Mouse (Mus musculus) cerebellum, postnatal 25 days (tissue): ENCODE results near the gene Arhgap29.

Experiments
- DNase-seq, 2 experiments: peaks; one replicate each; pipeline ENCODE4 v3.0.0; 2021; ENCODE audit warnings: mixed read lengths in 2 of 2

Arhgap29 gene

GRCm38 (mm10) chr3:121952041-121952591 lies at the start of gene Arhgap29:
Gene Arhgap29 (plus strand): TSS chr3:121952541.
- DNase-seq = no peak

DNA sequence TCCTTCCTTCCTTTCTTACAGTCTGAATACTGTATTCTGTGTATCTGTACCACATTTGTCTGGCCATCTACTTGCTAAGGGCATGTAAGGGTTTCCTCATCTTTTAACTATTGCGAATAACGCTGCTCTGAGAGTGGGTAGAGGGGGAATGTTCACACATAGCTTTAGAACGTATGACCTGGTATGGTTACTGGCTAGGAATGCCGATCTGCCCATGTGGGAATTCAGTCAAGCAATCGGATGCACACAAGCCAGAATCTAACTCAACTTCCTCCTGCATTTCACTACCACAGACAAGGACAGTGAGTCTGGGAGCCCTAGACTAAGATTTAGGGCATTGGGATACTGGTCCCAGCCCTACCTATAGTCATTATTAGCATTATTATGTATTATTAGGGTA lies 49.6 kb upstream of the Arhgap29 start:
- DNase-seq = no peak

DNA sequence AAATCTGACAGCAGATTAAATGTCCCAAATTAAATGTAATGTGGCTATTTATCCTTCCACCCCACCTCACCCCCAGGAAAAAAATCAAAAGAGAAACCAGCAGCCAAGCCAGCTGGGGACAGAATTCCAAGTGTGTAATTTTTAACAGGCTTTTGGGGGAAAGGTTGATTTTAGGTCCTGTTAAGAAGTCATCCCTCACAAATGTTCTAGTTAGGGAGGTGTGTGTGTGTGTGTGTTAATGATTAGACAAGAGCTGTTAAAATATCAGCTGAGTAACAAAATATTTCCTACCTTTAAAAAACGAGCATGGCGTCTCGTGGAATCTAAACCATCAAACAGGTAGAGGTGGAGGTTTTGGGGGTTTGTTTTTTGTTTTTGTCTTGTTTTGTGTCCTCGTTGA lies 49.1 kb upstream of the Arhgap29 start:
- no peak for DNase-seq

- DNase-seq = no peak
Observed at GRCm38 (mm10) chr3:121903695-121904094, 48.6 kb upstream of the Arhgap29 start.

DNA sequence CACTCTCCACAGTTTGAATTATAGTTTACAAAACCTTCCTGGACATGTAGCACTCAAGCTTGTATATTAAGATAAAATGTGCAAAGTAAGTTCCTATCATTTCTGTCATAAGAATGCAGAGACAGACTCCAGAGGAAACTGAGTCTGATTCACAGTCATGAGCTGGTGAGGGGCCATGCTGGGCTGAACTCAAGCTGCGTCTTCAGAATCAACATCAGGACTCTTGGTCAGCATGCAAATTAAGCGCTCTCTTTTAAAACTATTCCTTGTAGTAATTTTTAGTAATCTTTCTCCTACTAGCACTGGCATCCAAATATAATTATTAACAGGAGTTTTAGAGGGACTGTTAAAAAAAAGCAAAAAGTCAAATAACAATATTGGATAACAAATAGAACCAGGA lies 47.9 kb upstream of the Arhgap29 start:
- no peak for DNase-seq

- DNase-seq = no peak
Observed at GRCm38 (mm10) chr3:121906623-121907022, 45.7 kb upstream of the Arhgap29 start.

DNA sequence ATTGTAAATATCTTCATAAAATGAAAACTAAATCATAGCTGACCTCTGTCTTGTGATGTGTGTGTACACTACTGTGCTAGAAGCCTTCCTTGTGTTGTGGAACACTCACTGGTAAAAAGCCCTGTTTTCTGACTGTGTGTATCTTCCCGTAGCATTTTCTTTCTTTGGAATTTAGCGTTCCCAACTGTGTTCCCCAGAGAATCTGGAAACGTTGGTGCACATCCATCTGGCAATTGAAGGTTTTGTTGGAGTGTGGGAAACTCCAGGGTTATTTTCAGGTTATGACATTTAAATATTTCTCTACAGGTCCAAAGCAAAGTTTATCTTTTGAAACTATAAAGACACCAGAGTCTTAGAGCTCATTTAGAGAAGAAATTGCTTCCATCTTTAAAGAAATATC lies 43.2 kb upstream of the Arhgap29 start:
- no peak for DNase-seq

- no peak for DNase-seq
Observed at GRCm38 (mm10) chr3:121913476-121913875, 38.9 kb upstream of the Arhgap29 start.

- no peak for DNase-seq
Observed at GRCm38 (mm10) chr3:121914459-121915185, 37.7 kb upstream of the Arhgap29 start.

DNA sequence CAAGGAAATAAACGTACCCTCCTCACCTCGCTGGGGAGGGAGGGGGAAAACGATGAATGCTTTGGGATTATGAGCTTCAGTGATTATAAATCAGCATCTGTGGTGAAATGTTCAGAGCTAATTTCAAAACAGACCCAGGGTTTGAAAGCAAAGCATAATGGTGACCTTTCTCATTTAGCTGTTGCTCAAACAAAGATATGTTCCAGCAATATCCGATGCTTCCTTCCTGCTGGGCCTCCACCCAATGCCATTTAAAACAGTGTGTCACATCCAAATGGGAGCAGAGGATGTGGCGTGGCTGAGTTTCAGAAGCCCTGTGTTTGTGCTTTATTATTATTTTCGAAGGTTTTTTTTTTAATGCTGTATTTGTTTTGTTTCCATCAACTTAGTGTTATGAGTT lies 37.1 kb upstream of the Arhgap29 start:
- no peak for DNase-seq

DNA sequence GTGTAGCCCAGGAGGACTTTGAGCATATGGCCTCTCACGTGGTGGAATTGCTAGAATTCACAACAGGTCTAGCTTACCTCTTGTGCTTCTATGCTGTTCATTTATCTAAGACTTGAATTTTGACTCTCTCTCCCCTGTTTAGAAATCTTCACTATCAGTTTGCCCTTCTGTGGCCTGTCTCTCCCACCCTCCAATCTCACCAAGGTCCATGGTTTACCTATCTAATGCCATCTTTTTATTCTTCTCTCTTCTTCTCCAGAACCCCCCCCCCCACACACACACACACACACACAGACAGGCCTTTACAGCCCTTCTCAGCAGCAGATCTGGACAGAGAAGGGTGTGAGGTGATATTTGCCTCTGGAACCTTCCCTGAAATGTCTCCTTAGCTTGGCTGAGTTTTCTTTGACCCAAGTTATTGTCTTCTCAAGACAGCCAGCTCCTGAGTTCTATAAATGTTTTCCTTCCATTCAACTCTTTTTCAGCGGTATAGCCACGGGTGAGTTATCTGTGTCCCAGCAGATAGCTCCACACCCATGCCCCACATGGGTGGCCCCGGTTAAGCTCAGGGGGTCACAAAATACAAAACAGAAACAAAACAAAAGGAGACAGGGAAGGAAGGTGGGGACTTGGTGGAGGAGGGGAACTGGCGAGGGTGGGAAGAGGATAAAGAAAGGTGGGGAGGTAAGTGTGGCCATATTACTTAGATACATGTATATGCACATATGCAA lies 35.4 kb upstream of the Arhgap29 start:
- no peak for DNase-seq

GRCm38 (mm10) chr3:121917658-121918057 lies 34.7 kb upstream of the Arhgap29 start:
- no peak for DNase-seq

GRCm38 (mm10) chr3:121919961-121920360 lies 32.4 kb upstream of the Arhgap29 start:
- no peak for DNase-seq

- DNase-seq = no peak
Observed at GRCm38 (mm10) chr3:121920769-121921168, 31.6 kb upstream of the Arhgap29 start.

- DNase-seq = no peak
Observed at GRCm38 (mm10) chr3:121924768-121925486, 27.4 kb upstream of the Arhgap29 start.

- no peak for DNase-seq
Observed at GRCm38 (mm10) chr3:121927601-121928000, 24.7 kb upstream of the Arhgap29 start.

DNA sequence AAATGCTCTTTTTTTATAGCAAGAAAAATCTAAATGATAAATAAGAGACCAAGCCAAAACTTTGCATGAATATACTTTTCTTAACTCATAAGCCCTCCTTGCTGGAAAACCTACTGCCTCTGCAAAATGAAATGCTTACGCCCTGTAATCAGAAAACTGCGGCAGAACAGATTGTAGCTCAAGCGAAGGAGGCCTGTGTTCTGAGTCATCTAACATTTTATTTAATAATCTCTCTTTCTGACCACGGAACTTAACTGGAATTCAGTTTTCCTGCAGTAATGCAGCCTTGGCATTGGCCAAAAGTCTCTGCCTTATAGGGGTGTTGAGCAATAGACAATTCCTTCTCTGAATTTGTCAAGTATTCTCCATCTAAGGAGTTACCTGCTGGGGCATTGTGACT lies 19.5 kb upstream of the Arhgap29 start:
- no peak for DNase-seq

DNA sequence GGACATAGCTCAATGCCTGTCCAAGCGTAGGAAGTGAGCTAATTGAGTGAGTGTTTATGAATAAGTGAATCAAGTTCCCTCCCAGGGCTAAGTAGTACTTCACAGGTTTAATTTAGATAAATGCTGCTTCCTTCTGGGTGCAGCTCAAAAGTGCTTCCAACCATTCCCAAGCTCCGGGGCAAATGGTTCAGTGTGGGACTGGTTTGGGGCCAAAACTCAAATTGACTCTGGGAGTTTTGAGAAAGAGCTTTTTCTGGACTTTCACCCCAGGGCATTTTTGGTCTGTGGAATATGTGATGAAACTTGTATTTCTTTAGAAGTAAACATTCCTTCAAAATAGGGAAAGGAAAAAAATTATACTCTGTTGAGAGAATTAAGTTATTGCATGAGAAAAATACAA lies 16.1 kb upstream of the Arhgap29 start:
- no peak for DNase-seq

DNA sequence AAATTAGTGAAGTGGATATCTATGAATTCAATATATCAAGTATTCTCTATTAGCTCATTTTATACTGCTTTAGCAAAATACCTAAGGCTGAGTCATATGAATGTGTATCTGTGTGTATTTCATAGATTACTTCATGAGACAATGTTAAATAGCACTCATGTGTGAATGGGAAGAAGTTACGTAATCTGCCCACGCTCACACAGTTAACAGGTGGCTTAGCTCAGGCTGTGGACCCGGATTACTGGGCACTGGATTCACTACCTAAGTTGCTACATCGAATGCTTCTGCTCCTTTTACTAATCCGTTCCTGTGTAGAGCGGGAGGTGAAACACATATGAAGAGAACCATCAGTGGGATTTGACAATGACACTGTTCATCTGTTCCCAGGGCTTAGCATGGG lies 15.3 kb upstream of the Arhgap29 start:
- DNase-seq = no peak

- DNase-seq = no peak
Observed at GRCm38 (mm10) chr3:121939658-121940057, 12.7 kb upstream of the Arhgap29 start.

DNA sequence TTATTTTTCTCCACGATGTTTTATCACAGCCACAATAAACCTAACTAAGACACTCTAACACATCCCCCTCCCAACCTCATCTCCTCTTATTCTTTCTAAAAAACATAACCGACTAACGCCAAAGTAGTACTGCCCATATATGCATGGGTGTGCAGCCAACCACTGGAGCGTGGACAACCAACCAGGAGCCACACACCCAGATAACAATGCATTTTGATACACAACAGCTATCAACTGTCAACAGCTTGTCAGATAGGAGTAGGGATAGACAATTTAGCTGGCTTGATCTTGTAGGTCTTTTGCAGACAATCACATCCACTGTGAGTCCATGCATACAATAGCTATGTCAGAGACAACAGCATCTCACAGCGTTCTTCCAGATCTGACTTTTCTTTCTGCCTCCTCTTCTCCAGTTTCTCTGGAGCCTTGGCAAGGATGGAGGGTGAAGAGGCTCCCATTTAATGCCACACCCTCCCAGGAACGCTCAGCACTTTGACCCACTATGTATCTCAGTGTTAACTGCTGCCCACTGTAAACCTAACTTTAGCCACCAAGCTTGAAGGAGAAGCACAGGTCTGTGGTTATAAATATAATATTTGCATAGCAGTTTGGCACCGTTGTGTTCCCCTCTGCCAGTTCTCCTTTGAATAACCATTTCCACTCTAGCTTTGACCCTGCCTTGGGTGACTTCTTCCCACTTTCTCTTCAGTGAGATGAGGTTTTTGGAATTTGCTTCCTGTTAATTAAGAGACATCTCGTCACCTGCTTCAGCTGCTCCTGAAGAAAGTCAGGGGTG lies 12.0 kb upstream of the Arhgap29 start:
- no peak for DNase-seq

GRCm38 (mm10) chr3:121941204-121941745 lies 11.1 kb upstream of the Arhgap29 start:
- no peak for DNase-seq
